Mouse (Mus musculus) E14TG2a.4 (cell line): Measurements from ENCODE around the gene Atg4c.

ENCODE experiments used
- H3K27me3 ChIP-seq: 2 replicates; pipeline ENCODE4 v1.6.1; 2014; ENCODE audit warnings: low read length, control low read depth; ENCODE audit not compliant: insufficient read depth
- H3K36me3 ChIP-seq: 2 replicates; pipeline ENCODE4 v1.6.1; 2014; ENCODE audit warnings: low read length, control low read depth; ENCODE audit not compliant: insufficient read depth
- H3K4me1 ChIP-seq: replicated peaks from 2 replicates; pipeline ENCODE4 v1.6.1; 2014; ENCODE audit warnings: low read depth, low read length, control low read depth
- H3K4me3 ChIP-seq: replicated peaks from 2 replicates; pipeline ENCODE4 v1.5.1; 2014; ENCODE audit warnings: mild to moderate bottlenecking, low read length
- H3K9me3 ChIP-seq: 2 replicates; pipeline ENCODE4 v1.6.1; 2014; ENCODE audit warnings: low read length, control low read depth
- CTCF ChIP-seq: conservative IDR thresholded peaks from 2 replicates; pipeline ENCODE4 v1.5.1; 2014; ENCODE audit warnings: low read length
- NANOG ChIP-seq: IDR thresholded peaks from 2 replicates; pipeline ENCODE4 v1.6.1; 2014; ENCODE audit warnings: borderline replicate concordance, low read length, mixed read lengths
- POU5F1 ChIP-seq: IDR thresholded peaks from 2 replicates; pipeline ENCODE4 v1.6.1; 2014; ENCODE audit warnings: low read length, borderline replicate concordance

Atg4c gene

DNA sequence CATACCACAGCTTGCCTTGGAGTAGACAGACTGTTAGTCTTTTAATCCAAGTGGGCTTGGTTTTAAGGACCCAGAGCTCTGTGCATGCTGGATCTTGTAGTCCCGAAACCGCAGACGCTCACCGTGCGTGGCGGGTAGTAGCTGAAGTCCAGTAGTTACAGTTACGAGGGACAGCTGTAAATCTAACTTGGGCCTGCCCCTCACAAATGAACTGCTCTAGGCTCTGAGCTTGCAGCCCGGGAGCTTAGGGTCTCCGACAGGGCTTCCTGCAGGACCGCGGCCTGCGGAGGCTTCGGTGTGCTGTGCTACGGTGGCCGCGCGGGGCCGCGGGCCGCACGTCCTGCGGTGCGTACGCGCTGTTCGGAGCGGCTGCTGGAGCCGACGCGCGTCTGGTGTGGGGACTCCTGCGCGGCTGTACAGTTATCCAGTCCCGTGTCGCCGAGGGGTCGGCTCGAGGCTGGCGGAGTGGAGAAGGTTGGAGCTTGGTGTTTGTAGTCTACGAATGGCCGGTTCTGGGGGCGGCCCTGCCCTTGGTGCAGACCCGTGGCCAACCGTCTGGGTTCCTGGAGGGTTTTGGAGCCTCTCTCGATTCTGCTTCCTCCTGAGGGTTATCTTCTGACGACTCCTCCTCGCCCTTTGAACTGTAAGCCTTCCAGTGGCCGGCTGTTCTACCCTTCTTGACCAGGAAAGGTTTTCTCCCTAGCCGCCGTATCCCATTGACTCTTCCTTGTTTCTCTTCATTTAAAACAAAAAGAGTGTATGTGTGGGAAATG lies at the start of gene Atg4c:
TSS of gene Atg4c (plus strand) at position 125 of the 773 bp plus-strand sequence.
- H3K36me3 ChIP-seq: no peaks in the 10 kb centered on the region
- H3K4me3 ChIP-seq: peak within 1 kb of the TSS; percentile 85
- peaks cover 12% of the 10 kb centered on the region for H3K4me1 ChIP-seq
- TF ChIP-seq NANOG (no peak), POU5F1 (no peak), CTCF (no peak)
- peaks cover 8% of the 10 kb centered on the region; the same call in 1 of the 2 replicates for H3K9me3 ChIP-seq
- 0 out of 2 replicates have a peak, but pooled peaks cover 3% of the 10 kb centered on the region for H3K27me3 ChIP-seq

DNA sequence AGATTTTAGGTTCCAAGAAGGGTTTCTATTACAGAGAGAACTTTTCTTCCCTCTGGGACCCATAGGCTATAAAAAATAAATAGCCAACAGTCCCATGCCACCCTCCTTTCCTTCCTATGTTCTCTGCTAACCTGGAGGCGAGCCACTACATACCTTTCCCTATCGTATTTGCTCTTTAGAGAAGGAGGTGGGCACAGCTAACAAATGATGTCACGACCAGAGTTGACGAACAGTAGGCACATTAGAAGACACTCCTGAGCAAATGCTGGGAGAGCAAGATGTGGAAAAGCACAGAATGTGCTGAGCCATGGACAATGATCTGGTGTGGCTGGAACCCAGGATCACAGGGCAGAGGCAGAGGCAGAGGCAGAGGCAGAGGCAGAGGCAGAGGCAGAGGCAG lies 42.3 kb upstream of the Atg4c start:
- peaks cover 11% of the 10 kb centered on the region for H3K4me1 ChIP-seq
- peaks cover 40% of the 10 kb centered on the region for H3K27me3 ChIP-seq
- H3K36me3 ChIP-seq: no peaks in the 10 kb centered on the region
- no peaks in the 10 kb centered on the region for H3K9me3 ChIP-seq
- no peak overlapping the region for H3K4me3 ChIP-seq
- no peak for TF ChIP-seq NANOG
- no peak for TF ChIP-seq CTCF
- no peak for TF ChIP-seq POU5F1

DNA sequence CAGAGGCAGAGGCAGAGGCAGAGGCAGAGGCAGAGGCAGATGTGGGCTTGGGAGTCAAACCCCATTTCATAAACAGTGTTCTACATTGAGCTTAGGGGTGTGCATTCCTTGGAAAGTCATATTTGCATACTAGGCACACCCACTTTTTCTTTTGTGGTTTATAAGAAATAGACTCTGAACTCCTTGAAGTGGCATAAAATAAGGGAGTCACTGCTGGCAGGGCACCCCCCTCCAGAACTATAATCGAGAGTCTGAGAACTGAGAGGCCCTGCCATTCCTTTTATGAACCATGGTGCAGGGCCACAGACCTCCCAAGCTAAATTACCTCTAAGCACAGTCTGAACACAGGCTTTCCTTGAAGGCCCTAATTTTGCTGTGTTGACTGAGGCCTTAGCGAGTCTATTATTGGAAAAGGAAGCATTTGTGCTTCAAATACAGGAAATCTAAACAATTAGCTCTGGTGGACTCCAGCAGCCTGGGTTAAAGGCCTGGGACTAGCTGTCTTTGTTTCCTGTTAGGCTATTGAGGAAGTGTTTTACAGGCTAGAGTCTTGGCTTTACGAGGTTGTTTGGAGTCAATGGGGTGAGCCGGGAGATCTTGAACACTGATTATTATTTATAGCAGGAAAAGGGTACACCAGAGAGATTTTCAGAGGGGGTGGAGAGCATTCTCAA lies 41.7 kb upstream of the Atg4c start:
- H3K4me3 ChIP-seq: no peak overlapping the region
- peaks cover 37% of the 10 kb centered on the region for H3K27me3 ChIP-seq
- TF ChIP-seq NANOG (no peak), POU5F1 (no peak), CTCF (no peak)
- H3K9me3 ChIP-seq: no peaks in the 10 kb centered on the region
- H3K36me3 ChIP-seq: no peaks in the 10 kb centered on the region
- H3K4me1 ChIP-seq: peaks cover 11% of the 10 kb centered on the region

DNA sequence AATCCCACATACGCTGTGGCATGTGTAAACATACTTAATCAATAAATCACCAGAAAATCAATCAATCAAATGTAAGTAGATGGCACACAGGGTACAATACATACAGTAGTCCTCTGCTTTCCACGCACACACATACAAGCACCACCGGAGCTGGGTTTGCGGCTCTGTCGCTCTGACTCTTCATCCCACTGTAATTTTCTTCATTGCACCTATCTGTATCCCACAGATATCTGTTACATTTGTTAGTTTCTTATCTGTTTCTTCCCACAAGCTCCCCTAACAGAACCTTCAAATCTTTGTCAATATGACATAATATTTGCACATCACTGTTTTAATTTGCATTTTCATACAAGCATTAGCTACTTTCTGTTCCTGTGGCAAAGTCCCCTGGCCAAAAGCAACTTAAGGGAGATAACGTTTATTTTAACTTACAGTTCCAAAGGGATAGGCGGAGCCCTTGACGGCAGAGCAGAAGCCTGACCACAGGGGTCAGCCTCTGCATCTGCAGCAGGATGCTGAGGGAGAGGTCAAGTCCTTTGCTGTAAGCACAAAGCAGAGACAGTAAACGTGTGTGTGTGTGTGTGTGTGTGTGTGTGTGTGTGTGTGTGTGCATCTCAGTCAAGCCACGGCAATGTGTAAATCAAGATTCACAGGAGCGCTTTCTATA lies 37.0 kb upstream of the Atg4c start:
- TF ChIP-seq NANOG (no peak), CTCF (no peak), POU5F1 (no peak)
- H3K27me3 ChIP-seq: peaks cover 34% of the 10 kb centered on the region
- peaks cover 16% of the 10 kb centered on the region for H3K4me1 ChIP-seq
- H3K9me3 ChIP-seq: no peaks in the 10 kb centered on the region
- H3K4me3 ChIP-seq: no peak overlapping the region
- H3K36me3 ChIP-seq: no peaks in the 10 kb centered on the region

DNA sequence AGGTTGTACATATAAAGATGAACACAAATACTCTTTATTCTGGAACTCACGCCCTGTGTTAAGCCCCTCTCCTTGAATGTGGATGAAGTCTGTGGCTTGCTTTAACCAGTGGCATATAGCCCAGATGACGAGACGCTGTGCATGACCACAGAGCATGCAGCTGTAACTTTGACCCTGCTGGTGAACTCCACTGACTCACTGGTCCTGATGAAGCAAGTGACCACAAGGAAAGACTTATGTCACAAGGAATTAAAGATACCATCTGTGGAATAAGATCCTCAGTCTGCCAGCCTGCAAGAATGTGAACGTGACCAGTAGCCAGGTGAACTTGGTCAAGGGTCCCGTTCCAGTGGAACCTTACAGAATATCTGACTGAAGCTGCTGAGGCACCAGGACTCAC lies 35.2 kb upstream of the Atg4c start:
- Histone ChIP-seq H3K4me3 (no peak overlapping the region), H3K27me3 (peaks cover 45% of the 10 kb centered on the region), H3K36me3 (no peaks in the 10 kb centered on the region), H3K4me1 (peaks cover 30% of the 10 kb centered on the region), H3K9me3 (no peaks in the 10 kb centered on the region)
- no peak for TF ChIP-seq NANOG

DNA sequence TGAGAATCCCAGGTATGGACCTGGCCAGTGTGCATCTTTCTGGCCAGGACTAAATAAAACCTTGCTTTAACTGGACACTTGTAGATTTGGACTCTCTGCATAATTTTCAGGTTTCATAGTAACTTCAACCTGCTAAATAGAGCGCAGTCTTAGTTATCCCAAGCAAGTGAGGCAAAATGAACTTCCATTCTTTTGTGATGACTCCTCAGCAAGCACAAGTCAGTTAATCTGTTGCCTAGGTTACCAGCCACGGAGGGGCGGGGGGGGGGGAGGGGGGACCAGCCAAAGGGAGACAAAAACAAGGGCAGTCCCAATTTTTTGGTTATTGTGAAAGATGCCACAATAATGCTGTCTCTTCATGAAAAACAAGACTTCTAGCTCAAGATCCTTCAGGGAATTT lies 33.3 kb upstream of the Atg4c start:
- TF ChIP-seq POU5F1 (no peak), CTCF (no peak), NANOG (no peak)
- Histone ChIP-seq H3K36me3 (no peaks in the 10 kb centered on the region), H3K4me3 (no peak overlapping the region), H3K27me3 (peaks cover 43% of the 10 kb centered on the region), H3K9me3 (no peaks in the 10 kb centered on the region), H3K4me1 (peaks cover 35% of the 10 kb centered on the region)

DNA sequence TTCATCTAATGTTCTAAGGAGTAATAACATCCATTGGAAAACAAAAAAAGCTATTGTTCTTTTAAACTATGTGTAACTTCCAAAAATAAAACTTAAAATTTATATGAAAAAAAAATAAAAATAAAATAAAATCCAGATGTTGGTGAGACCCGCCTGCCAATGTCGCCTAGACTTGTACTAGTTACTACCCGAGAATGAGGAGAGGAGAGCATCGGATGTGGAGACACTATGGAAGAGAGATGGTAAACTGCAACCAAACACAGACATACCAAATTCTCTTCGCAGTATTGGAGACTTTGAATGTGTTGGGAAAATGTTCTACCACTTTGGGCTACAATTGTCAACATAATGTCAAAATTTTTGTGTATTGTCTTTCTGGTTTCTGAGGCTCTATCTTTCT lies 32.8 kb upstream of the Atg4c start:
- no peaks in the 10 kb centered on the region for H3K9me3 ChIP-seq
- H3K27me3 ChIP-seq: peaks cover 47% of the 10 kb centered on the region
- H3K4me1 ChIP-seq: peaks cover 35% of the 10 kb centered on the region
- H3K4me3 ChIP-seq: peak overlapping the region; percentile 23; the same call in 1 of the 2 replicates
- no peaks in the 10 kb centered on the region for H3K36me3 ChIP-seq
- TF ChIP-seq CTCF: no peak
- TF ChIP-seq NANOG: no peak
- no peak for TF ChIP-seq POU5F1

DNA sequence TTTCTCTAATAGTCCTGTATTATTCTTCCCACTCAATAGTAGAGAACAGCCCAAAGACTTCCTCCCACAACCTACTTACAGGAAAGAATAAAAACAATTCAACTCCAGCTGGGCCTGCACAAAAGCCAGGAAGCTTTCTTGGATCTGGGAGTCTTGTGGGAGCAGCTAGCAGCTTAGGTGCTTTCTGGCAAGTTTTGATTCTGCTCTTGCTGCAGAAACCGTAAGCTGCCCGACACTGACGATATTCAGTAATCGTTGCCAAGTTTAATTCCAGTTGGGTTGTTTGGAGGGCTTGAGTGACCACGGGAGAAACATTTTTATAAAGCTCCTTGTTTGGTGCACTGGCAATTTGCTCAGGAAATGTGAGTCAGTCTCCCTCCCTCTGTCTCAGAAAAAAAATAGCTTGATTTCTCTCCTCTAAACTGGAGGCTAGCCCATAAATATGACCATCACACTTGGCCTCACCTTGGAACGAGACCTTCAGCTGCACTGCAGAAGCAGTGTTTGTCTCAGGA lies 32.2 kb upstream of the Atg4c start:
- Histone ChIP-seq H3K27me3 (peaks cover 53% of the 10 kb centered on the region), H3K9me3 (no peaks in the 10 kb centered on the region), H3K4me3 (peak overlapping the region; percentile 45), H3K4me1 (peaks cover 35% of the 10 kb centered on the region), H3K36me3 (no peaks in the 10 kb centered on the region)
- peak; percentile 96 for TF ChIP-seq NANOG
- no peak for TF ChIP-seq POU5F1
